Mouse (Mus musculus): Measurements from ENCODE around the gene Serpinb6e.

Gene Serpinb6e

DNA sequence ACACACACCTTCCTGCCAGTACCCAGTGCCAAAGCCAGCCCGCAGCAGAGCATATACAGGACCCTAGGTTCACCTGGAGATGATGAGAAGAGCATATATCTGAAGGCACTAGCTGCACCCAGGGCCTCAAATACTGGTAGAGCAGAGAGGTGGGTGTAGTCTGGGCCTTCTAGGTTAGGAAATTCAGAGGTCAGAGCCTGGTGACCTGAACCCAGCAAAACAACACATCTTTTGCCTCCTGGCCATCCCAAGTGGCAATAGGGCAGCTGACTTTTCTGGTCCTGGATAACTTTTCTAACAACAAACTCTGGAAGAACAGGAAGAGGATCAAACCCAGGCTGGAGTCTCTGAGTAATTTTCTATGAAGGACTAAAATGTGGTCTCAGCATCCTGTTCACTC, at the start of gene Serpinb6e:
Serpinb6e (minus strand) TSS at position 101 of the 400 bp plus-strand sequence.
- TF ChIP-seq GATA4 (IDR thresholded peaks at IDR 0.05; ENCODE audit: insufficient replicate concordance, low read length), result no peak

GRCm38 (mm10) chr13:33830751-33831150, 12.5 kb downstream of the Serpinb6e start:
- no peak for TF ChIP-seq GATA4 (IDR thresholded peaks at IDR 0.05; ENCODE audit: insufficient replicate concordance, low read length)

GRCm38 (mm10) chr13:33823421-33823820, 19.8 kb downstream of the Serpinb6e start:
- no peak for TF ChIP-seq GATA4 (IDR thresholded peaks at IDR 0.05; ENCODE audit: insufficient replicate concordance, low read length)

- no peak for TF ChIP-seq GATA4 (IDR thresholded peaks at IDR 0.05; ENCODE audit: insufficient replicate concordance, low read length)
These were observed 21.6 kb downstream of the Serpinb6e start for GRCm38 (mm10) chr13:33821490-33822143.

All from liver, adult (tissue).